Mouse (Mus musculus) myocyte (in vitro differentiated cells): ENCODE measurements at regions not wholly inside any gene's neighbourhood (a gene's known extent, or its start where the extent isn't known, plus 50 kb on each side); places are given as distances from the start of the nearest gene placed in this dataset.

ENCODE experiments used
- H3K27me3 ChIP-seq: one replicate; pipeline ENCODE4 v1.6.1; 2011; ENCODE audit not compliant: control insufficient read depth, insufficient read depth, insufficient read length
- H3K36me3 ChIP-seq: one replicate; pipeline ENCODE4 v1.6.1; 2011; ENCODE audit not compliant: control insufficient read depth, insufficient read depth
- H3K4me2 ChIP-seq: one replicate; pipeline ENCODE4 v1.6.1; 2011; ENCODE audit warnings: low read depth, control low read depth
- H3K4me3 ChIP-seq: one replicate; pipeline ENCODE4 v1.5.1; 2011; ENCODE audit warnings: mild to moderate bottlenecking, control low read depth, moderate library complexity
- H3K79me2 ChIP-seq: one replicate; pipeline ENCODE4 v1.6.1; 2011; ENCODE audit not compliant: control insufficient read depth, insufficient read depth
- H3ac ChIP-seq: one replicate; pipeline ENCODE4 v1.6.1; 2011; ENCODE audit not compliant: control insufficient read depth, insufficient read length
- CEBPB ChIP-seq: IDR thresholded peaks from 2 replicates; pipeline ENCODE4 v1.6.1; 2011; ENCODE audit warnings: mild to moderate bottlenecking, moderate library complexity; ENCODE audit not compliant: poor library complexity, insufficient read depth, severe bottlenecking
- E2F4 ChIP-seq: IDR thresholded peaks from one replicate; pipeline ENCODE4 v1.6.1; 2011; ENCODE audit warnings: mild to moderate bottlenecking, control low read depth, moderate library complexity; ENCODE audit not compliant: insufficient read depth
- MAX ChIP-seq: IDR thresholded peaks from one replicate; pipeline ENCODE4 v1.6.1; 2011; ENCODE audit warnings: low read depth, mild to moderate bottlenecking, control low read depth
- MYOD1 ChIP-seq, 3 experiments: IDR thresholded peaks; one replicate each; pipeline ENCODE4 v1.6.1; 2011; ENCODE audit warnings: control low read depth in 2 of 3, low read depth in 2 of 3, mild to moderate bottlenecking in 2 of 3, moderate library complexity in 1 of 3; ENCODE audit not compliant: insufficient read length in 2 of 3, control insufficient read depth in 1 of 3
- MYOG ChIP-seq, 3 experiments: IDR thresholded peaks; one replicate each; pipeline ENCODE4 v1.6.1; 2011; ENCODE audit warnings: control low read depth in 2 of 3, low read depth in 2 of 3, mild to moderate bottlenecking in 2 of 3; ENCODE audit not compliant: insufficient read length in 2 of 3, control insufficient read depth in 1 of 3, insufficient read depth in 1 of 3
- POLR2A ChIP-seq: IDR thresholded peaks from one replicate; pipeline ENCODE4 v1.6.1; 2011; ENCODE audit warnings: low read depth, mild to moderate bottlenecking, control low read depth, moderate library complexity; ENCODE audit not compliant: insufficient read length
- POLR2AphosphoS2 ChIP-seq: IDR thresholded peaks from one replicate; pipeline ENCODE4 v1.6.1; 2011; ENCODE audit warnings: low read depth, control low read depth; ENCODE audit not compliant: insufficient read length
- REST ChIP-seq: IDR thresholded peaks from one replicate; pipeline ENCODE4 v1.6.1; 2011; ENCODE audit warnings: mild to moderate bottlenecking, control low read depth, moderate library complexity; ENCODE audit not compliant: insufficient read depth, insufficient read length
- SRF ChIP-seq: IDR thresholded peaks from one replicate; pipeline ENCODE4 v1.6.1; 2011; ENCODE audit warnings: low read depth; ENCODE audit not compliant: control insufficient read depth, insufficient read length
- TCF12 ChIP-seq: IDR thresholded peaks from one replicate; pipeline ENCODE4 v1.6.1; 2011; ENCODE audit warnings: mild to moderate bottlenecking, control low read depth; ENCODE audit not compliant: poor library complexity, insufficient read depth, severe bottlenecking
- TCF3 ChIP-seq: IDR thresholded peaks from one replicate; pipeline ENCODE4 v1.6.1; 2011; ENCODE audit warnings: low read depth, control low read depth; ENCODE audit not compliant: insufficient read length
- USF1 ChIP-seq: IDR thresholded peaks from one replicate; pipeline ENCODE4 v1.6.1; 2011; ENCODE audit warnings: low read depth, mild to moderate bottlenecking, control low read depth, moderate library complexity

- Histone ChIP-seq H3K79me2 (no peaks in the 10 kb centered on the region), H3K36me3 (no peaks in the 10 kb centered on the region), H3K4me3 (no peak overlapping the region), H3ac (no peak overlapping the region), H3K27me3 (no peaks in the 10 kb centered on the region), H3K4me2 (no peak overlapping the region)
- TF ChIP-seq MAX = no peak
- TF ChIP-seq SRF = no peak
- TF ChIP-seq TCF12 = no peak
- TF ChIP-seq POLR2A = no peak
- no peak for TF ChIP-seq POLR2AphosphoS2
- no peak for TF ChIP-seq TCF3
- no peak for TF ChIP-seq MYOD1 (IDR thresholded peaks at IDR 0.05; ENCODE audit: control insufficient read depth in 1 of 3, insufficient read length in 2 of 3, low read depth in 2 of 3)
- TF ChIP-seq MYOG (IDR thresholded peaks at IDR 0.05; ENCODE audit: control insufficient read depth in 1 of 3, insufficient read depth in 1 of 3, insufficient read length in 2 of 3, low read depth in 2 of 3) = no peak
- TF ChIP-seq E2F4 = no peak
- TF ChIP-seq REST = no peak
Measured at GRCm38 (mm10) chr13:107645121-107645864, 399.0 kb upstream of the Smim15 start.

DNA sequence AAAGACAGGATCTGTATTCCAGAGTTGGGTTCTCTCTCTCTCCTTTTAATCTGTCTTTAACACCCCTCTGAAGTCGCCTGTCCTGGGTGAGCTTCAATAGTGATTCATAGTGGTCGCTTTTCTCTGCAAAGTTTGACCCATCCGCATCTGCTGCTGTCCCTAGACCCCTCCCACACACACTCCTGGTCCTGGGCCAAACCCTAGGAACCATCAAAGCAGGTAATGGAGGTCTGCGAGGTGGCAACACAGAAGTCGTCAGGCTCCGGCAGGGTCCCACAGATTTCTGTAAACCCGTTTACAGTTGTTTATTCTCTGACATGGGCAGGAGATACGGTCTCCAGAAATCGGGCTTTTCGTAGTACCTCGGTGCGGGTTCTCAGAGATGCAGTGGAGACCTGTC is 399.5 kb upstream of the Smim15 start:
- Histone ChIP-seq H3K4me3 (no peak overlapping the region), H3K27me3 (no peaks in the 10 kb centered on the region)

DNA sequence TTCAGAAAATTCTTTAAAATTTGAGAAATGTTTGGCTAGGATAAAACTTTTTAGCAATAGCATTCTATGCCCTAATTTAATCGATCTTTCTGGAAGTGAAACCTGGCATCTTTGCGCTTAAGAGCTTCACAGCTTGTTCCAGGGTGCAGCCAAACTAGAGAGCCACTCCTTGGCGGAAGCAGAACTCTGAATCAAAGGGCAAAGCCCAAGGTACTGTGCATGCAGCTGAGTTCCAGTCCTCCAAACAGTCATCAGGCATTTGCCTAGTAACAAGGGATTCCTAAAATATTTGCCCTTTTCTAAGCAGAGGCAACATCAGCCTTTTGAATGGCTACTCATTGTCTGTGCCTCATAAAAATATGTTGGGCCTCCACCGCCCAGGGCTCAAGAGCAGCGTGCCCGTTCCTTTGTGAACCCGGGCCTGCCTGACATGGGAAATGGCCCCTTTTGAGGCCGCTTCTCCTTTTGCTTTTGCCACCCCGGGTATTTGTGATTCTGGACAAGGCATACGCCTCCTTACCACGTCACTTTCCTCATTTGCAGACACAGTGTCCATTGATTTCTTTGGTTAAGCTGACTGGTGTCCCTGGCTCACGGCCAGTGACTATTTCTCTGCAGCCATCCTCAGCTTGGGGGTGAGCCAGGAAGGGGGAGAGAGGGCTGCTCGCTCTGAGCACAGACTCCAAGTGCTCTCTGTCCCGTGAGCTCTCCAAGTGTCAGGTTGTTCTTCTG is 402.2 kb upstream of the Smim15 start:
- no peak for TF ChIP-seq MYOG (IDR thresholded peaks at IDR 0.05; ENCODE audit: control insufficient read depth in 1 of 3, insufficient read depth in 1 of 3, insufficient read length in 2 of 3, low read depth in 2 of 3)
- H3K4me2 ChIP-seq = no peak overlapping the region
- H3K36me3 ChIP-seq = no peaks in the 10 kb centered on the region
- H3K27me3 ChIP-seq = no peaks in the 10 kb centered on the region
- no peak overlapping the region for H3K4me3 ChIP-seq
- H3ac ChIP-seq = no peak overlapping the region
- H3K79me2 ChIP-seq = no peaks in the 10 kb centered on the region

More for the DNA sequence above, 399.5 kb upstream of the Smim15 start:
- no peak overlapping the region for H3ac ChIP-seq
- TF ChIP-seq POLR2AphosphoS2 (no peak), TCF12 (no peak), MYOG (IDR thresholded peaks at IDR 0.05; ENCODE audit: control insufficient read depth in 1 of 3, insufficient read depth in 1 of 3, insufficient read length in 2 of 3, low read depth in 2 of 3) (no peak), MYOD1 (IDR thresholded peaks at IDR 0.05; ENCODE audit: control insufficient read depth in 1 of 3, insufficient read length in 2 of 3, low read depth in 2 of 3) (no peak), SRF (no peak), E2F4 (no peak), CEBPB (no peak), USF1 (no peak), REST (no peak), TCF3 (no peak), POLR2A (no peak), MAX (no peak)
- H3K79me2 ChIP-seq = no peaks in the 10 kb centered on the region
- H3K36me3 ChIP-seq = no peaks in the 10 kb centered on the region
- no peak overlapping the region for H3K4me2 ChIP-seq

- no peak overlapping the region for H3K4me2 ChIP-seq
- H3K36me3 ChIP-seq = no peaks in the 10 kb centered on the region
- H3K27me3 ChIP-seq = no peaks in the 10 kb centered on the region
- H3ac ChIP-seq = no peak overlapping the region
- H3K79me2 ChIP-seq = no peaks in the 10 kb centered on the region
- TF ChIP-seq USF1 = no peak
- TF ChIP-seq MYOD1 (IDR thresholded peaks at IDR 0.05; ENCODE audit: control insufficient read depth in 1 of 3, insufficient read length in 2 of 3, low read depth in 2 of 3) = no peak
- TF ChIP-seq E2F4 = no peak
- no peak for TF ChIP-seq TCF12
- TF ChIP-seq MAX = no peak
- no peak for TF ChIP-seq POLR2AphosphoS2
- no peak for TF ChIP-seq CEBPB
- no peak for TF ChIP-seq TCF3
- TF ChIP-seq MYOG (IDR thresholded peaks at IDR 0.05; ENCODE audit: control insufficient read depth in 1 of 3, insufficient read depth in 1 of 3, insufficient read length in 2 of 3, low read depth in 2 of 3) = no peak
- TF ChIP-seq REST = no peak
- TF ChIP-seq POLR2A = no peak
- TF ChIP-seq SRF = no peak
- H3K4me3 ChIP-seq = no peak overlapping the region
Measured at GRCm38 (mm10) chr13:107639620-107640019, 404.6 kb upstream of the Smim15 start.
